8 mouse cellular contexts compared by ENCODE assay signal in the genomic region with DNA sequence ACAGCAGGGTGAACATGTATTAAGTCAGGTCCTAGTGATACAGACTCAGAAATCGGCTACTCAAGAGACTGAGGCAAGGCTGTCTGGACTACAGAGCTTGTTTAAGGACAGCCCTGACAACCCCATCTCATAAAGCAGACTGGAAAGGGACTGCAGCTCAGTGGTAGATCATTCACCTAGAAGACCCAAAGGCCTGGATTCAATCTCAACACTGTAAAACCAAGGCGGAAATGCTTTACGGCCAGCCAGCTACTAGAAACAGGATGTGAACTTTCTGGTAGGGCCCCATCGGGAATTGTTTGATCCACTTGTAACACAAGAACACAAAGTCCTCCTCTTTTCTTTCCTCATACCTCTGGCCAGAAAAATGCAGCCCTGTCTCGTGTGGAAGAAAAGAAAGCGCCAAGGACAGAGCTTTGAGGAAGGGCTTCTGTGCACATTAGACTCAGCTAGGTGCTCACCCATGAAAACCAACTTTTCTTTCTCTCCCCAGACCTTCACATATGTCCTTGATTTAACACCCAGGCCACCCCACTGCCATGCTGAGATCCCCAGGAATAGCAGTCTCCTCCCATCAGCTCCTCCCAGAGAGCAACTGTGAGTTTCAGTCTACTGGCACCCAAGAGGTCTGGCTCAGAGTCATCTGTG.
DNase-seq lines count a peak whose midpoint lies in the region.

No protein-coding gene starts in this region.

- 27% methylated on average over 6 of the region's 6 CpGs for WGBS in heart, embryonic 10.5 days

- intact Hi-C loops in gastrocnemius, postnatal 14 days (cut with DNase I; ENCODE audit: low total_unique reads) = no loop called here

- no peak overlapping the region for H3K4me3 ChIP-seq in heart, embryonic 10.5 days

- H3K27ac ChIP-seq in heart, embryonic 10.5 days = peak overlapping the region; percentile 85

- no peaks in the 10 kb centered on the region for H3K9me3 ChIP-seq in heart, embryonic 10.5 days

- H3K27me3 ChIP-seq in heart, embryonic 10.5 days (ENCODE audit: insufficient read depth, poor library complexity, severe bottlenecking) = no peaks in the 10 kb centered on the region

- no peaks in the 10 kb centered on the region for H3K36me3 ChIP-seq in heart, embryonic 10.5 days

- DNase-seq in urinary bladder, postnatal 14 days (ENCODE audit: low spot score) = peak; percentile 53
- no peak for DNase-seq in urinary bladder, postnatal 25 days (ENCODE audit: low spot score)
- DNase-seq in heart, embryonic 10.5 days (ENCODE audit: low spot score) = peak; percentile 80
- DNase-seq in kidney, adult 9 months = peak; percentile 79
- DNase-seq in lung, postnatal 36 days = peak; percentile 83
- no peak for DNase-seq in adipocyte (ENCODE audit: low spot score)
- DNase-seq in gastrocnemius, postnatal 14 days = no peak
- no peak for DNase-seq in thymus, postnatal 36 days

- peaks cover 98% of the 10 kb centered on the region for H3K4me1 ChIP-seq in heart, embryonic 10.5 days

Comparison
In these comparisons a context has a peak if more than half of its experiments do, and no peak if none do; other contexts are left out.
1. DNase-seq: peak in urinary bladder, postnatal 14 days (single experiment), heart, embryonic 10.5 days (single experiment), kidney, adult 9 months (single experiment) and lung, postnatal 36 days (single experiment); none in urinary bladder, postnatal 25 days (single experiment), adipocyte (single experiment), gastrocnemius, postnatal 14 days (single experiment) and thymus, postnatal 36 days (0 of 2).